Mouse (Mus musculus) embryo, embryonic 10 days (tissue): ENCODE results near the gene D430041D05Rik.

Source experiments
- DNase-seq: peaks from one replicate; pipeline ENCODE4 v3.0.0-alpha.2; 2015; ENCODE audit warnings: low spot score

The D430041D05Rik gene

GRCm38 (mm10) chr2:104260920-104261740 lies 149.7 kb downstream of the D430041D05Rik start:
- no peak for DNase-seq

- no peak for DNase-seq
These were observed 154.2 kb downstream of the D430041D05Rik start for GRCm38 (mm10) chr2:104256585-104256984.

GRCm38 (mm10) chr2:104254944-104255343 lies 155.9 kb downstream of the D430041D05Rik start:
- DNase-seq: no peak

GRCm38 (mm10) chr2:104253341-104253740 lies 157.5 kb downstream of the D430041D05Rik start:
- no peak for DNase-seq

- DNase-seq: no peak
These were observed 159.2 kb downstream of the D430041D05Rik start for GRCm38 (mm10) chr2:104251647-104252046.

GRCm38 (mm10) chr2:104249856-104250255 lies 161.0 kb downstream of the D430041D05Rik start:
- no peak for DNase-seq

- DNase-seq: no peak
These were observed 164.0 kb downstream of the D430041D05Rik start for GRCm38 (mm10) chr2:104246851-104247250.

GRCm38 (mm10) chr2:104242055-104242454 lies 168.8 kb downstream of the D430041D05Rik start:
- DNase-seq: no peak

- no peak for DNase-seq
These were observed 173.7 kb downstream of the D430041D05Rik start for GRCm38 (mm10) chr2:104237141-104237540.

- DNase-seq: no peak
These were observed 180.4 kb downstream of the D430041D05Rik start for GRCm38 (mm10) chr2:104230444-104230843.

- no peak for DNase-seq
These were observed 184.8 kb downstream of the D430041D05Rik start for GRCm38 (mm10) chr2:104226057-104226456.

- DNase-seq: peak; percentile 42
These were observed 191.0 kb downstream of the D430041D05Rik start for GRCm38 (mm10) chr2:104219733-104220391.

GRCm38 (mm10) chr2:104218588-104219065 lies 192.2 kb downstream of the D430041D05Rik start:
- DNase-seq: no peak

GRCm38 (mm10) chr2:104218114-104218513 lies 192.7 kb downstream of the D430041D05Rik start:
- DNase-seq: no peak

- no peak for DNase-seq
These were observed 201.4 kb downstream of the D430041D05Rik start for GRCm38 (mm10) chr2:104209408-104209807.

GRCm38 (mm10) chr2:104208415-104208814 lies 202.4 kb downstream of the D430041D05Rik start:
- DNase-seq: no peak

- DNase-seq: peak; percentile 69
These were observed 202.9 kb downstream of the D430041D05Rik start for GRCm38 (mm10) chr2:104207948-104208347.

- no peak for DNase-seq
These were observed 205.2 kb downstream of the D430041D05Rik start for GRCm38 (mm10) chr2:104205623-104206022.

GRCm38 (mm10) chr2:104200211-104200610 lies 210.6 kb downstream of the D430041D05Rik start:
- DNase-seq: no peak

- no peak for DNase-seq
These were observed 212.6 kb downstream of the D430041D05Rik start for GRCm38 (mm10) chr2:104198186-104198585.

GRCm38 (mm10) chr2:104197281-104197680 lies 213.5 kb downstream of the D430041D05Rik start:
- DNase-seq: no peak

- DNase-seq: no peak
These were observed 218.2 kb downstream of the D430041D05Rik start for GRCm38 (mm10) chr2:104192401-104193141.
